Comparison of ENCODE assay signal across 18 mouse cellular contexts in the genomic region with DNA sequence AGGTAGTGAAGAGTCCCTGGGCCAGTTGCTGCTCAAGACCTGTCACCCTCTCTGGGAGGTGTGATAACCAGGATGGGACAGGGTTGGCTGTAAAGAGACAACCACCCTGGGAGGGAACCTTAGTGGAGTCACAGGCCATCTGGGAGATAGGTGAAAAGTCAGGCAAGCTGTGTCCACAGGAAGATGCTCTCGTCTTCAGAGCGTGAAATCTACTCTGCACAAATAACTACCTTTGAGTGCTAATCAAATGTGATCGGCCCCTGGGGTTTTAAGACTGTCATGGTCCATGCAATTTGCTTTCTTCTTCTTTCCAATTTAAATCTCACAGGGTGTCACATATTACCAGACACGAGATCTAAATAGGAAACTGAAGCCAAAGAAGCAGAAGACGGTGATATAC. TPM values are rescaled to one million over a fixed set of nuclear protein-coding genes. Genes with fewer than 3 reads are reported as not detected.
"Had no signal": no experiment of that assay in that cellular context is flagged by ENCODE, and none has a peak within 500 bp of the region (broad histone marks: within the 10 kb centered on the region; RNA-seq: fewer than 3 reads in every experiment).

No protein-coding gene starts in this region.

- H3K4me2 ChIP-seq: limb, embryonic 12.5 days; liver, embryonic 13.5 days; lung, embryonic 15.5 days; midbrain, embryonic 13.5 days; stomach, embryonic 15.5 days had no signal

- H3K4me1 ChIP-seq: limb, embryonic 12.5 days; liver, embryonic 13.5 days; lung, embryonic 15.5 days; midbrain, embryonic 13.5 days; stomach, embryonic 15.5 days had no signal

- H3K27ac ChIP-seq: kidney, postnatal 0 days; limb, embryonic 12.5 days; liver, embryonic 13.5 days; lung, embryonic 15.5 days; midbrain, embryonic 13.5 days; stomach, embryonic 15.5 days had no signal

- H3K4me3 ChIP-seq: limb, embryonic 12.5 days; liver, embryonic 13.5 days; lung, embryonic 15.5 days; midbrain, embryonic 13.5 days; stomach, embryonic 15.5 days had no signal

- H3K9me3 ChIP-seq: limb, embryonic 12.5 days; liver, embryonic 13.5 days; lung, embryonic 15.5 days; midbrain, embryonic 13.5 days; stomach, embryonic 15.5 days had no signal

- H3K9ac ChIP-seq: limb, embryonic 12.5 days; liver, embryonic 13.5 days; liver, postnatal 0 days; lung, embryonic 15.5 days; midbrain, embryonic 13.5 days; stomach, embryonic 15.5 days had no signal

- ATAC-seq: liver, postnatal 0 days had no signal

- H3K36me3 ChIP-seq: limb, embryonic 12.5 days; liver, embryonic 13.5 days; lung, embryonic 15.5 days; midbrain, embryonic 13.5 days; stomach, embryonic 15.5 days had no signal

- H3K27me3 ChIP-seq: limb, embryonic 12.5 days; liver, embryonic 13.5 days; lung, embryonic 15.5 days; stomach, embryonic 15.5 days had no signal

- DNase-seq: kidney, adult 11 months; kidney, adult 9 months; kidney, postnatal 36 days; layer of hippocampus, adult 9-11 months; liver; liver, embryonic 13.5 days; liver, postnatal 0 days; lung, postnatal 14 days; retina, postnatal 1 day; right cerebral cortex, postnatal 4 days; thymus, postnatal 36 days had no signal

RNA-seq across cellular contexts. Expression of gene Aicda, which starts 15.5 kb away (rescaled TPM):
- polyA plus RNA-seq: kidney, postnatal 0 days; liver, embryonic 13.5 days; liver, postnatal 0 days; lung, embryonic 15.5 days; testis, adult 2 months had no signal

RNA-seq across cellular contexts. Expression of gene Gdf3, which starts 40.8 kb away (rescaled TPM):
- polyA plus RNA-seq: kidney, postnatal 0 days; limb, embryonic 12.5 days; lung, embryonic 15.5 days had no signal

RNA-seq across cellular contexts. Expression of gene Dppa3, which starts 57.1 kb away (rescaled TPM):
- polyA plus RNA-seq: intestine, embryonic 14.5 days; kidney, postnatal 0 days; limb, embryonic 12.5 days; liver, embryonic 13.5 days; lung, embryonic 15.5 days; midbrain, embryonic 13.5 days; stomach, embryonic 15.5 days had no signal
